Mouse (Mus musculus): ENCODE data around the gene Ntrk2.

Gene Ntrk2

DNA sequence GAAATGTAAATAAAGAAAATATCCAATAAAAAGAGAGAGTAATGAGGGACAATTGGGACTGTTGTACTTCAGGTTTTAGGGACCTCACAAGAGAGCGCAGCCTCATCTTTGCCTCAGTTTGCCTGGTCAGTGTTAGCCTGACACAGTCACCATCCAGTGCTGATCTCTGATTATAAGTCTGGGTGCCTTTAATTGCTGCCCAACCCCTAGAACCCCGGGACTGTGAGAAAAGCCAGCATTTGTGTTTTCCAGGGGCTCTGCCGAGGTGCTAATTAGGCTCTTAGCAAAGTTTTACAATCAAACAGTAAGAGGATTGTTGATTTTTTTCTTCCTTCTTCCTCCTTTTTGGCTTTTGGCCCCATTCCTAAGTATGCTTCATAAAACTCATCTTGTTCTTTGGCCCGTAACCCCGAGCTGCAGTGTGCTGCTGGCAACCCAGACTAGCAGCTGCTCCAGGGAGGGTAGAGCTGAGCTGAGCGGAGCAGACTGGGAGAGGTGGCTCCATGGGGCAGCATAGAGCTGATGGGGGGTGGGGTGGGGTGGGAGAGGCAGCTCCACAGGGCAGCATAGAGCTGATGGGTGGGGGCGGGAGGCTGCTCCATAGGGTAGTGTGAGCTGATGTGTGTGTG is 34.5 kb downstream of the Ntrk2 start:
- no peak for DNase-seq (ENCODE audit: low read depth, low spot score)

DNA sequence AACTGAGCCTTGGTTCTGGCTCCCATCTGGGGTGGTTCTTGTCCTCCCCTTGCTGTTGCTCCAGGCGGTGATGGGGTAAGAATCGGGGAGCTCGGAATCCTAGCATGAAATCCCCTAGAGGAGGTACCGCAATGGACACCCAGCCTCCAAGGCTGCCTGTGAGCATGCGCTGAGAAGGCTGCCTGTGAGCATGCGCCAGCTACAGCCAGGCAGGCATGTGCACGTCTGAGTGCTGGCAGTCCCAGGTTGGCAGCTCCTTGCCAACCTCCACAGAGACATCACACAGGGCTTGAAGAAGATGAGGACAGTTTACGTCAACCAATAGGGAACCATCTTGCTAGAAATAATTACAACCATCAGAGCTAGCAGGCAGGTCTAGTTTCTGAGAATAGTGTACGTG is 37.5 kb downstream of the Ntrk2 start:
- DNase-seq (ENCODE audit: low read depth, low spot score): no peak

DNA sequence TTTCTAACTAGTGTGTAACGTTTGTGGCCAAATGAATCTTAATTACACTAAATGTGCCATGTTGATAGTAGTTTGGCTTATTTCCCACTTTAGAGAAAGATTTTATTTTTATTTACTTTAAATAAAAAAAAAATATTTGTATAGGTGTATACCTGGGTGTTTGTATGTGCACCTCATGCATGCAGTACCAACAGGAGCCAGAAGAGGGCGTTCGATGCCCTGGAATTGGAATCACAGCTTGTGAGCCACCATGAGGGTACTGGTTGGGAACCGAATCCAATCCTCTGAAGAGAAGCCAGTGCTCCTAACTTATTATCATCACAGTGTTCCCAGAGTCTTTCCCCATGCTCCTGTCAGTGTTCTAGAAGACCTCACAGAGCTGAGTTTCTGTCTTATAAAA is 42.2 kb downstream of the Ntrk2 start:
- peak; percentile 77 for DNase-seq (ENCODE audit: low read depth, low spot score)

DNA sequence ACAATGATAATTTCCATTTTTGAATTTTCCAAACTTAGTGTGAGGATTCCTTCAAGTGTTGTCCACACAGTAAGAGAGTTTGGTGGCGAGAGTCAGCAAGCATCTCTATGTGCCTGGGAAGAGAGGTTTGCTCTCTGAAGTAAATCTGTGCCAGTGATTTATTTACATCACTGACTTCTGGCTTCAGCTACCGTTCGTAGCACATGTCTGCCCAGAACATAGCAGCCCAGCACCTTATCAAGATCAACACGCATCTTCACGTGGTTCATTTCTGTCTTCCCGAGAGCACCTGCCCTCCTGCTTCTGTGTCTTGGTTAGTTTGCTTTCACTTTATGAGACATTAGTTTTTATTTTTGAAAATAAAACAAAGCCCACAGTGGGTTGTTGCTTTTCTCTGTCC is 47.3 kb downstream of the Ntrk2 start:
- DNase-seq (ENCODE audit: low read depth, low spot score): no peak

DNA sequence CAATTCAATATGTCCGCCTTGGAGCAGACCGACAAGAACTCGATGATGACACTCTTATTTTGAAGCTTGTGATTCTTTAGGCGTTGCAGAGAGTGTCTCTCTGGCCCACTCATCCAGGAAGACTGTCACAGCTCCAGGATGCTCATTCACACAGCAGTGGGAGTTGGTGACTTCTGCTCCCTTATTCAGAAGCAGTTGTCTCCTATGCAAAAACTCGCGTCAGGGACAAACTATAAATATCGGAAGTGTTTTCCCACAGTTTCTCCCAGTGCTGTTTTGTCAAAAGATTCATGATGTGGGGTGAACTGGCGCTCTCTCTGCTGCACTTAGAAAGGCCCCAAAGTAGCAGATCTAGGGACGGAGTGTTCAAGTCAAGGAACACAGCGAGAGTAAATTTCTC is 59.9 kb downstream of the Ntrk2 start:
- DNase-seq (ENCODE audit: low read depth, low spot score): no peak

DNA sequence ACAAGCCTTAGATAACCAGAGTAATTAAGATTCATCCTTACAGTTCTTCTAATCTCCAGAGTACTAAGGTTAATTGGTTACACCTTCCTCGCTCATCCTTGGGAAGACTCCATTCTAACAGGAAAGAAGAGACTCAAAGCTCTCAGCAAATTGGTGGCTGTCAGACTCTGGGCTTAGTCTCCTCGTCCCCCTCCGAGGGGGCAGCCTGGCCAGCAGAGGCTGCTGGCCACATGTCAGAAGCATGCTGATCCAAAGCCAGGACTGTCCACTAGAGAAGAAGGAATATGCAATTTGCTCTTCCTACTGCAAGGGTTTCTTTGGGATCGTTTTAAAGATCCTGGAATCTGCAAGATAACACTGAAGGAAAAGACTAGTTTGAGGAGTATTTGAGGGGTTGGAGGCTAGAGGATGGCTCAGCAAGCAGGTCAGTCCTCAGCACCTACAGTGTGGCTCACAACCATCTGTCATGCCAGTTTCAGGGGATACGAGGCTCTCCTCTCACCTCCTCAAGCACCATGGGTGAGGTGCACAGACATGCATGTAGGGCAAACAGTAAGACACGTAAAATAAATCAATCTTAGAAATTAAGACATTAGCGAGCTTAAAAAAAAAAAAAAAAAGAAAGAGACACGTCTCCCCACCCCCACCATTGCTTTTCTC is 60.5 kb downstream of the Ntrk2 start:
- DNase-seq (ENCODE audit: low read depth, low spot score): no peak

DNA sequence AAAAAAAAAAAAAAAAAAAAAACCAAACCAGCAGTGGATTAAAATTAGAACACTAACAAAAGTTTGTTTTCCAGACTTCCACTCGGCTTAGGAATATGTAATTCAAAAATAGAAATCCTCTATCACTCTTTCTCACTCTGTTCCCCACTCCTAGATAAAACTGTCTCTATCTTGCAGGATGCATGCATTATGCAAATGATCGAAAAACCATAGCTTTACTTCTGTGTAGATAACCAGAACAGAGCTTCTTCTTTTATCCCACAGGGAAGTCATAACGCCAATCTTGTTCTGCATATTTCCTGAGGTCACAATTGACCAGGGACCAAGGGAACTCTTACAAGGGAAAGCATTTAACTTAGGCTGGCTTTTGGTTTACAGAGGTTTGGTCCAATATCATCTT is 76.1 kb downstream of the Ntrk2 start:
- DNase-seq (ENCODE audit: low read depth, low spot score): no peak

DNA sequence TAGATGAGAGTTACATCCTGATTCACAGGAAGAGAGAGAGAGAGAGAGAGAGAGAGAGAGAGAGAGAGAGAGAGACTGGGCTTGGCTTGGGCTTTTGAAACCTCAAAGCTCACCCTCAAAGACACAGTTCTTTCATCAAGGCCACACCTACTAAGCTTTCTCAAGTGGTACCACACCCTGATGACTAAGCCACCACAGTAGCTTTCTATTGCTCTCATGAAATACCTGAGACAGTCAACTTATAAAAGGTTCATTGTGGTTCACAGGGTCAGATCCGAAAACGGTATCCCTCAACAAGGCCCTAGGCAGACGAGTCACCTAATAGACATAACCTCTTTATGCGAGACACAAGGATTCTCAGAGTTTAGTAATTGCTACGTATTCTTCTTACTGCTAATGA is 76.5 kb downstream of the Ntrk2 start:
- DNase-seq (ENCODE audit: low read depth, low spot score): peak; percentile 41

DNA sequence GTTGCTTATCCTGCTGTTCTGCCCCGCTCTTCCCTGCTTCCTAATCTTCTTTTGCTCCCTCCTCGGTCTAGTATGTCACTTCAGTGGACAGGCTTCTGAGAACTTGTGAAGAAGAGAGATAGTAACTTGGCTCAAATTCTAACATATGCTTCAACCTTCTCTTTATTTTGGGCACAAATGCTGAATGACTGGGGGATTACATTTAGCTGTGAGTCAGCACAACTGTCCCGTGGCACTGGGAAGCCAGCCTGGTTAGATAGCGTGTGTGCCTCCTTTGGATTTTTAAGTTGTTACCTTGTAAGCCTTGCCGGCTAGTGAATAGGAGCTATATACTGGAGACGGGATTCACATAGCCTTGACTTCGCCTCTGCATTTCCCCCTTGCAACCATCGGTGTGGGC is 79.7 kb downstream of the Ntrk2 start:
- DNase-seq (ENCODE audit: low read depth, low spot score): no peak

DNA sequence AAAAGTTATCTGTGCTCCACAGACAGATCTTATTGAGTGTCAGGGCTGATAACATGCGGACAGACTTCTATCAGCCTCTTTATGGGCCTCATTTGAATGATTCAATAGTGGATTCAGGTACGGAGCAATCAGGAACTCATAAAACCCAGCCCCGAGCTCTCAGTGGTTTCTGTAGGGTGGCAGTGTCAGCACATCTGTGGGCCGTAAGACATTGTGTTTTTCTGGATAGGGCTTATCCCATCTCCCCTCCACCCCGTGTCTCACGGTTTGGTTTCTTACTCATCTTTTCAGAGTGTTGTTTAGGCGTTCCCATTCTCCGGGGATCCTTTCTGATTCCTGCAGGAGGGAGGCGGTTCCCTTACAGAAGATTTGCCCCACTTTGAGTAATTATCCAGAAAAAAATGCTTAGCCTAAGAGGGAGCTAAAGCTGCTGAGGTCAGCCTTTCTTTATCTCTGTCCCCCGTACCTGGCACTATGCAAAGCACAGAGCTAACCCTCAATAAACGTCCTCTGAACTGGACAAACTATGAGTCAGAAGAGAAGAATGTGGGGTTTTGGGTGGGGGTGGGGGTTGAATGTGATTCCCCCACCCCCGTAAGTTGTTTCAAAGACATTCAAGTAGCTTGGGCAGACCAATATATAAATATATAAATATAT is 90.0 kb downstream of the Ntrk2 start:
- no peak for DNase-seq (ENCODE audit: low read depth, low spot score)

DNA sequence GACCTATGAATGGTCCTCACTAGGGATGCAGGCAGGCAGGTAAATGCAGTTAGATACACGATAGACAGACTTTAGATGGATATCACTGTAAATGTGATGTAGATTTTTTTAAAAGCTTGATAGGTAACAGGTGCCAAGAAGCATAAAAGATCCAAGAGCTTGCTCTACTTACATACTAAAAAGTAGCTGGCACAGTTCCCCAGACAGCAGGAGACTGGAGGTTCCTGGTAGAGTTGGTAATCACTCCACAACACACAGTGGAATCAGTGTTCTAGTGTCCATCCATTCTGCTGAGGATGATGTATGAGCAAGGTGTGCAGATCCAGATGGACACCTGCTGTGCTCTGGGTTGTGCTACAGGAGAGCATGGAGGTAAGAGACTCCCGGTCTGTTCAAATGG is 93.0 kb downstream of the Ntrk2 start:
- no peak for DNase-seq (ENCODE audit: low read depth, low spot score)

DNA sequence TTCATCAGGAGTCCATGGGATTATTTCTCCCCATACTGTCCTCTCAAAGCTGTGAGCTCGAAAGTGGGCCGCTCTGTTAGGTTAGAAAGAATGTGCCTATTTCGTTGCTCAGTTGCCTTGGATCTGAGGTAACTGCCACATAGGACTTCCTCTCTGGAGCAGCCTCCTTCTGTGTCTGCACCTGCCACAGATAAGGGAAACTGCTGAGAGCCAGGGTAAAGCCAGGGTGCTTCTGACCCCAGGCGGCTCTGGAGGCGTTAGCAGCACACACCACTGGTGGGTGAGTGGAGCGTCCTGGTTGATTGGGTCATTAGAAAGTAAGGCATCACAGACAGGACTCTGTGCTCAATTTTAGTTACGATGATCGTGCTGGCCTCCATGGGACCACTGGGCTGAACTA is 95.9 kb downstream of the Ntrk2 start:
- no peak for DNase-seq (ENCODE audit: low read depth, low spot score)

DNA sequence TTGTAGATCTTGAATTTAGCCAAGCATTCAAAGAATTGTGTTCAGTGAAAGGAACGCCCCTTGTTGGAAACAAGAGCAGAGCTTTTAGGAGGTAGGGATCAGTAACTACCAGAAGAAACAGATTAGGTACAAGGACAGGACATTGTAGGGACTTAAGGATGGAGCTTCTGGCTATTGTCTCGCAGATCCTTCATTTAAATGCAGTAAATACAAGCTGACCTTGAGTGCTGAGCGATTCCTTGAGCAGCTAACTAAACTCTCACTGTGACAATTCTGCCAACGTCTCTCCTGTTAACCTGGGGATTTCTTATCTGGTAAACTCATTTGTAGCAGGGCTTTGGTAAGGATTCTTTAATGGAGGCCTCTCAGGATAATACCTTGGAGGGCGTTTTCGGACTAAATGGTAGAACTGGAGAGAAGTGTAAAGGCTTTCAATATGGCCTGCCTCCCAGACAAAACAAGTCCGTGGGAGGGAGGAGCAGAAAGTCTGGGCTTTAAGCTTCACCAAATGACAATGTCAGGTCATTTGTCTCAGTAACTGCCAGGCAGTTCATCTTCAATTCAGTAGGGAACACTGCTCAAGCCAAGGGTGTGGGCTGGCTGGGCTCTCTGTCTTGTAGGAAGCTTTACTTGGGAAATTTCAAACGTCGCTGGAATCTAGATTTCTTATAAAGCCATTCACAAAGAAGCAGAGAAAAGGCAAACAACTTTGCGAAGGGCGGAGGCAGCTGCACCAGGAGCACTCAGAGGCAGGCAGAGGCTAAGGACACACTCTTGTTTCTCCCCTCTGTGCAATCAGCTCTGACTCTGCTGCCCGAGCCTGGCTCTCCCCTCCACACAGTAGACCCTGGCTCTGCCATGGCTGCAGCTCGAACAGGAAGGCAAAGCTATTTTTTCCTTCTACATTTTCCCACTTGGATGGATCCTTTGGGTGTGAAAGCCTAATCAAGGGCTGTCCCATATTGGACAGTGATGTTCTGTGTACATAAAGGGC is 98.7 kb downstream of the Ntrk2 start:
- DNase-seq (ENCODE audit: low read depth, low spot score): peak; percentile 88

DNA sequence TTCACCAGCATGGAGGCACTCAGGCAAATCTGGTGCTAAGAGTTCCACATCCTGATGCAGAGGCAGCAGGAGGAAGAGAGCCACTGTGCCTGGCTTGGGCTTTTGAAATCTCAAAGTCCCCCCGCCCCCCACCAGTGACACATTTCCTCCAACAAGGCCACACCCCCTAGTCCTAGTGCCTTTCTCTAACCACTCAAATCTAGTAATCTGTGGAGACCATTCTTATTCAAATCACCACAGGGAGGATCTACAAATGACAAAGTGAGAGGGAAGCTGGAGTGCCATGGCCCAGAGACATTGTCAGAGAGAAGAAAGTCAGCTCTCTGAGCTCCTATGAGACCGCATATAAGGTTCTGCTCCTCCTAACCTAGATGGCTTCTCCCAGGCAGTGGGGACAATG is 105.6 kb downstream of the Ntrk2 start:
- peak; percentile 96 for DNase-seq (ENCODE audit: low read depth, low spot score)

DNA sequence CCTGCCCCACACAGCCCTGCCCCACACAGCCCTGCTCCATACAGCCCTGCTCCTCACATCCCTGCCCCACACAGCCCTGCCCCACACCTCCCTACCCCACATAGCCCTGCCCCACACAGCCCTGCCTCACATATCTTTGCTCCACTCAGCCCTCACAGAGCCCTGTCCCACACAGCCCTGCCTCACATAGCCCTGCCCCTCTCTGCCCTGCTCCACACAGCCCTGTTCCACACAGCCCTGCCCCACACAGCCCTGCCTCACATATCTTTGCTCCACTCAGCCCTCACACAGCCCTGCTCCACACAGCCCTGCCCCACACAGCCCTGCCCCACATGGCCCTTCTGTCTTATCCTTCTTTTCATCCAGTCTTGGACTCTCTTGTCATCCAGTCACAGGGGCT is 106.2 kb downstream of the Ntrk2 start:
- DNase-seq (ENCODE audit: low read depth, low spot score): peak; percentile 68

DNA sequence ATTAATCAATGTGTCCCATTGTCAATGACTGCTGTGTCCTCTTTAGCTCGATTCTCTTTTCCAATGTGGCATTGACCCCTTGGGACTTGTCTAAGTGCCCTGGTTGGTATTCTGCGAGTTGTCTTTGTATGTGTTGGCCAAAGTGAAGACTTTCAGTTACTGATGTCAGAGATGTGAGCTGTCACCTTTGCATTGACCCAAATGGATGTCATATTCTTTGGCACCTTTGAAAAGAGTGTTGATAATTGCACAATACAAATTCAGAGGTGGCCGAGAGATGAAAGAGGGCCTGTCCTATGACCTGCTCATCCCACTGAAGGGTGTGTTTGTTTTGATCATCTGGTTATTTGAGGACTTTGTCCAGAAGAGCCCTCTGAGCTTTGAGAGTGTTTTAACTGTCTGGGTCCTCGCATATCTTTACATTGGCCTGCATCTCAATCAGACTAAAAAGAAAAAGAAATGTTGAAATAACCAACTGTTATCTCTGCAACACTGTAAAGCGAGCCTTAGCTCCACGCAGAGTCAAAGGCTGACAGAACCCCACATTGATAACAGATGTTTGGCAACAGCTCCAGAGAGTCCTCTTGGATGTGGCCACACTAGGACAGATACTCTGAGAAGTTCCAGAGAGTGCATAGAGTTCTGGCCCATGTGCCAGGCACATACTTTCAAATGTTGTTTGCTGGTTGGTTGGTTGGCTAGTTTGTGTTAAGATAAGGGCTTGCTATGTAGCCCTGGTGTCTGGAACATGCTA is 107.9 kb downstream of the Ntrk2 start:
- DNase-seq (ENCODE audit: low read depth, low spot score): no peak

DNA sequence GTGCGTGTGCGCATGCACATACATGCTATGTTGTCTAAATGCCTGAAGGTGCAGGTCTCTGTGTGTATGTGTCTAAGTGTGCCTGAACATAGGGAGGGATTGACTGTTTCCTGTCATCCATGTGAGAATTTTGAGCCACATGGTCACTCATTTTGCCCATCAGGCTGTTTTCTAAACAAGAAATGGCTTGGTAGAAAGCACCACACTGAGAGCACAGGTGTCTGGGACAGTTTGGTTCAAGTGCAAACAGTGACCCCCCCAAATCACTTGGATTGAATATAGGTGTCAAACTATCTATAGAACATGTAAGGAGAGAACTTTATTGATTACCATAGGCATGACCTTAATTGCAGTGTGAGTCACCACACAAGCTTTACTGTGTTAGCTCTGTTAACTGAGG is 110.0 kb downstream of the Ntrk2 start:
- DNase-seq (ENCODE audit: low read depth, low spot score): no peak

DNA sequence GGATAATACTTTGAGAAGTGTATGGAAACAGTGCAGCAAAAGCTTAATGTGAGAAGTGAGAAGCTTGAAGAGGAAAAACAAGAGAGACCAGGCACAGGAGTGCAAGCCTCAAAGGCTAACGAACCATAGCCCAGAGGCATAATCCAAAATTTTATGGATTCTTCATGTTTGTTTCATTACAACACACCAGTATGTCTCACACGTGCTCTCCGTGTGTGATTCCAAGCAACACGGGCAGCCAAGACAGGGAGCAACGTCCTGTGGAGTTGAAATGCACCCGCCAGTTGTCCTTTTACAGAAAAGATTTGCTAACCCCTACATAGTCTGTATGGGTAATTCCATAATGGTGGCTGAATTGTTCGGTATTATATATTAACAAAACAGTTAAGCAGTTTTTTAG is 113.9 kb downstream of the Ntrk2 start:
- DNase-seq (ENCODE audit: low read depth, low spot score): no peak

DNA sequence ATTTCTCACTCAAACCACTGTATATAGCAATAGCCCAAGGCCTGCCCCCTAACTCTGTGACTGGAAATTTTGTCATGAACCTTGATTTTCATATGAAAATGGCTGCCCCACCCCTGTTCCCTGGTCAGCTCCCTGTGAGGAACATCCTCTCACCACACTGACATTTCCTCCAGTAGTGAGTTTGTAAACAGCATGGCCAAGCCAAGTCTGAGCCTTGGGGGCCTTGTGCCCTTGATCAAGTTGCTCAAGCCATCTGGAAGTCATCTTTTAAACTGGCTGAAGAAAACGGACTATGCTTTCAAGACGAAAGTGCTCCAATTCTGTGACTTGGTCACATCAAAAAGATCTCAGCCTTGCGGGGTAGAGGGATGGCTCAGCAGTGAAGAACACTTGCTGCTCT is 114.9 kb downstream of the Ntrk2 start:
- DNase-seq (ENCODE audit: low read depth, low spot score): no peak

DNA sequence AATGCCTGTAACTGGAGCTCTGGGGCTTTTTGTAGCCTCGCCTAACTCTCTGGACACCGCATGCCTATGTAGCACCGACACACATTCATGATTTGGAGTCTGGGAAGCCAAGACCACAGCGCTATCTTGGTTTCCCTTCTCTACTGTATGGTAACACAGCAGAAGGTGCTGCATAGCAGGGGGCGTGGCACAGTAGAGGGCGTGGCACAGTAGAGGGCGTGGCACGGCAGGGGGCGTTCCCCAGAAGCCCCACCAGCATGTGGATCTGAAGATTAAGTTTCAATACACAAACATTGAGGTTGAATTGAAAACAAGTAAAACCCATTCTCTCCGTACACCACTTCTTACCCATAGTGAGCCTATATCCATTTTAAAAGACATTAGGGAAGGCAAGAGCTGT is 115.3 kb downstream of the Ntrk2 start:
- DNase-seq (ENCODE audit: low read depth, low spot score): peak; percentile 58

DNA sequence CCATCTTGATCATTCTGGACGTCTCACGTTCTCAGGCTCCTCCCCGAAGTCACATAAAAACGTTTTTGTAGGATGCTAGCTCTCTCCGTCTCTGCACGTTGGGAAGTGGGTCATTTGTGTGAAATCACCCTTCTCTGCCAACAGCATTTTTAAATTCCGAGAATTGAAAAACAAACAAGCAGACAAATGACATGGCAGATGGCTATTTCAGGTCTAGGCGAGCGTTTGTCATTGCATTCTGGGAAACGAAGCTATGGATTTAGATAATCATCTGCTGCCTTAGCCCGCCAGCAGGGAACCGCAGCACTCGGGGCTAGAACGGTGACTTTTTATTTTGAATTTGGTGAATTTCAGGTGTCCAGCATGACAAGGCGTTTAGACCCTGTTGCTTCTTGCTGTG is 115.8 kb downstream of the Ntrk2 start:
- no peak for DNase-seq (ENCODE audit: low read depth, low spot score)
